Mouse (Mus musculus) hindbrain, embryonic 11.5 days (tissue): ENCODE measurements around the gene Gcgr. TPM values are rescaled to one million over a fixed set of nuclear protein-coding genes. Genes with fewer than 3 reads are reported as not detected.
"Not testable (repeated sequence)": the region's sequence is repeated elsewhere in the genome, so short reads cannot be mapped to it uniquely, and the experiment has no call there.

ENCODE experiments used
- ATAC-seq: fragments of 200-750 bp; cut with Nextera tagmentation; 2 replicates; pipeline ENCODE4 v1.8.0; 2017; ENCODE audit warnings: mild to moderate bottlenecking, moderate TSS enrichment, moderate library complexity; ENCODE audit not compliant: low FRiP score
- DNase-seq: peaks from one replicate; pipeline ENCODE4 v3.0.0-alpha.2; 2015; ENCODE audit warnings: low spot score
- H3K27ac ChIP-seq: fragments of 300-500 bp; sonication (generic); 2 replicates; pipeline ENCODE4 v1.5.1; 2014; ENCODE audit warnings: mild to moderate bottlenecking, low read depth, low read length
- H3K27me3 ChIP-seq: fragments of 300-500 bp; sonication (generic); 2 replicates; pipeline ENCODE4 v1.6.1; 2014; ENCODE audit warnings: mild to moderate bottlenecking, low read length, moderate library complexity, mixed read lengths; ENCODE audit not compliant: control insufficient read depth, insufficient read depth
- H3K36me3 ChIP-seq: fragments of 300-500 bp; sonication (generic); 2 replicates; pipeline ENCODE4 v1.6.1; 2014; ENCODE audit warnings: mild to moderate bottlenecking, low read length, moderate library complexity, mixed read lengths; ENCODE audit not compliant: control insufficient read depth, insufficient read depth
- H3K4me1 ChIP-seq: fragments of 300-500 bp; sonication (generic); replicated peaks from 2 replicates; pipeline ENCODE4 v1.6.1; 2014; ENCODE audit warnings: low read length, mixed read lengths; ENCODE audit not compliant: control insufficient read depth, insufficient read depth
- H3K4me2 ChIP-seq: fragments of 300-500 bp; sonication (generic); replicated peaks from 2 replicates; pipeline ENCODE4 v1.6.1; 2014; ENCODE audit warnings: mild to moderate bottlenecking, low read depth, low read length
- H3K4me3 ChIP-seq: fragments of 300-500 bp; sonication (generic); 2 replicates; pipeline ENCODE4 v1.5.1; 2014; ENCODE audit warnings: low read depth, low read length
- H3K9ac ChIP-seq: fragments of 300-500 bp; sonication (generic); 2 replicates; pipeline ENCODE4 v1.6.1; 2014; ENCODE audit warnings: low read depth, low read length
- H3K9me3 ChIP-seq: fragments of 300-500 bp; sonication (generic); 2 replicates; pipeline ENCODE4 v1.6.1; 2016; ENCODE audit warnings: low read length; ENCODE audit not compliant: control insufficient read depth
- WGBS: fragments of 180-500 bp; shearing (Covaris S2); extraction: QIAGEN DNeasy Blood & Tissue Kit; methylation state at CpG from one replicate; pipeline ENCODE4 v1.1.7; 2014; 5-methylcytosine and 5-hydroxymethylcytosine counted together
- polyA plus RNA-seq: library from polyadenylated mRNA; unstranded; fragments of >200 nt; fragmentation: Nextera tagmentation; extraction: Ambion mirVana; gene quantifications from 2 replicates; pipeline ENCODE4 v1.2.1, GENCODE M21; 2014

Gene Gcgr
- polyA plus RNA-seq, 1 experiment from 2014 or later: 0.56 TPM

DNA sequence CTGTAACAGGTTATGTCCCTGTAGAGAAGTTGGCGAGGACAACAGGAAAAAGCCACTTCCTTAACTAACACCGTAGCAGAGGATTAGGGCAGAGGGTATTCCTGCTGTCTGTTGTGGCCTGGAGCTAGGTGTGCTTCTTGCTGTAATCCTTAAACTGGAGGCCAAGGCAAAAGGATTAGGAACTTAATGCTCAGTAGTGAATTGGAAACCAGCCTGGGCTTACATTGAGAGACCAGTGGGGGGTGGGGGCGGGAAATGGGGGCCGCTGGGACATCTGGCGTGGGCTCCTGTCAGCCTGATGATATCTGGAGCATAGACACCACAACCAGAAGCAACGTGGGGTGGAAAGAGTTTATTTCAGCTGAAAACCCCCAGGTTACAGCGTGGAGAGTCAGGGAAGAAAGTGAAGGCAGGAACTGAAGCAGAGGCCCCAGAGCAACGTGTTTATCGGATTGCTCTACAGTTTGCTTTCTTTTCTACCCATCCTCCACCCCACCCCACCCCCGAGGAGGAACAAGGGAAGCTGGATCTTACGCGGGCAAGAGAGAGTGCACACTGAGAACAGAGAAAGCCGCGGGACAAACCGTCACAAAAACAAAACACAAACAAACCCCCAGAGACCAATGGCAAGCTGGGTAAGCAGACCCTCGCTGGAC lies 20.0 kb upstream of the Gcgr start:
- ATAC-seq: no peak
- Histone ChIP-seq H3K4me3 (no peak overlapping the region), H3K27me3 (no peaks in the 10 kb centered on the region), H3K27ac (no peak overlapping the region), H3K4me2 (peak overlapping the region; percentile 4; the same call in 1 of the 2 replicates), H3K36me3 (no peaks in the 10 kb centered on the region), H3K4me1 (0 out of 2 replicates have a peak, but pooled peaks cover 4% of the 10 kb centered on the region), H3K9ac (peak overlapping the region; percentile 7; the same call in 1 of the 2 replicates), H3K9me3 (no peaks in the 10 kb centered on the region)
- DNase-seq: peak; percentile 20
- WGBS: 6% methylated on average over 16 of the region's 16 CpGs

DNA sequence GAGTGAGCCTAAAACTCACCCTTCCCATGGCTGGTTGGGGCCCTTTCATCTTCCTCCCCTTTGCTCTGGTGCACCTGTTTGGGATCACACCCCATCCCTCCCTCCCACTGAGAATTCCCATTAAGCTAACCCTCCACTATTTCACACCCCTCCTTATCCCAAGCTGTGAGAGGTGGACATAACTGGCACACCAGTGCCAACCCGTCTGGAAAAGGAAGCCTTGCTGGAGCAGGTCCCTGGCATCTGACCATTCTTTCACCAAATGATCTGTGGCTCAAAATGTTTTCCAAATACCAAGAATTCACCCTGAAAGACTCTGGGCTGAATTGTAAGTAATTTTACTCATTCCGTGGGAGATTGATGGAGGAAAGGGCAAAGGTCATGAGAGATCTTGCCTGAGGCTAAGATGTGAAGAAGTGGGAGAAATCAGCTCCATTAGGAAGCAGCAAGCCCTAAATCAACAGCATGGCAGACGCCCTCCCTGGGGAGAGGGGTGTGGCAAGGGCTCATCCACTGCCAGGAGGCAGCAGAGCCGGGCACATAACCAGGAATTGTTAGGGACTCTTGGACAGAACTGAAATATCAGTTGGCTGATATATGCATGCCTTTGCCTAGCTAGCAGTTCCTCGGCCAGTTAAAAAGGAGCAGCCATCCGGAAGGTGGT lies 17.6 kb upstream of the Gcgr start:
- 40% methylated on average over 6 of the region's 6 CpGs for WGBS
- peak; percentile 57 for DNase-seq

GRCm38 (mm10) chr11:120514262-120514661 lies 16.2 kb upstream of the Gcgr start:
- not testable (repeated sequence) for H3K27ac ChIP-seq, ATAC-seq, H3K9me3 ChIP-seq, H3K4me3 ChIP-seq, H3K9ac ChIP-seq, H3K4me2 ChIP-seq, DNase-seq, H3K27me3 ChIP-seq, H3K36me3 ChIP-seq, H3K4me1 ChIP-seq
- 91% methylated on average over 2 of the region's 2 CpGs for WGBS

More for the DNA sequence above, 17.6 kb upstream of the Gcgr start:
- Histone ChIP-seq H3K9ac (no peak overlapping the region), H3K4me1 (0 out of 2 replicates have a peak, but pooled peaks cover 4% of the 10 kb centered on the region), H3K27me3 (no peaks in the 10 kb centered on the region), H3K4me2 (no peak overlapping the region), H3K27ac (no peak overlapping the region), H3K36me3 (no peaks in the 10 kb centered on the region), H3K9me3 (no peaks in the 10 kb centered on the region), H3K4me3 (no peak overlapping the region)
- ATAC-seq: no peak

GRCm38 (mm10) chr11:120515611-120516010 lies 14.9 kb upstream of the Gcgr start:
- Histone ChIP-seq H3K4me1 (0 out of 2 replicates have a peak, but pooled peaks cover 2% of the 10 kb centered on the region), H3K4me2 (no peak overlapping the region), H3K9ac (no peak overlapping the region), H3K27me3 (no peaks in the 10 kb centered on the region), H3K27ac (no peak overlapping the region), H3K36me3 (no peaks in the 10 kb centered on the region), H3K9me3 (no peaks in the 10 kb centered on the region), H3K4me3 (no peak overlapping the region)
- DNase-seq (peak; percentile 95), ATAC-seq (peak; percentile 68; the same call in 1 of the 2 replicates)
- WGBS: 19% methylated on average over 17 of the region's 17 CpGs

DNA sequence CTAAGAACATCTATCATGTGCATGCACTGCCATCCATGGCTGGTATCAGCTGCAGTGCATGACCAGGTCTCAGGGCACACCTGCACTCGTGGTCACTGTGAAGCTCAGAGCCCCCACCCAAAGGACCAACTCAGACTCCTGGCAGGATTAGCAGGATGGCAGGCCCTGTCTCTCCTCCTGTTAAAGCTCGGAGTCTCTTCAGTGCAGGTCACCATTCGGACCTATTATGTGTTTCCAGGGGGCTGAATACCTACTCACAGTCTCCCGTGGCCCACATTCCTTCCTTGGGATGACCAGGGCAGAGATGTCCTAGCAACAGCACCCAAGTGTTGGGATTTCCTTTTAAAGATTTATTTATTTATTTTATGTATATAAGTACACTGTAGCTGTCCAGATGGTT lies 13.4 kb upstream of the Gcgr start:
- H3K27me3 ChIP-seq: no peaks in the 10 kb centered on the region
- 0 out of 2 replicates have a peak, but pooled peaks cover 2% of the 10 kb centered on the region for H3K4me1 ChIP-seq
- H3K27ac ChIP-seq: no peak overlapping the region
- ATAC-seq (no peak), DNase-seq (no peak)
- no peak overlapping the region for H3K4me2 ChIP-seq
- H3K9me3 ChIP-seq: no peaks in the 10 kb centered on the region
- no peaks in the 10 kb centered on the region for H3K36me3 ChIP-seq
- WGBS: 80% methylated on average over 4 of the region's 4 CpGs
- no peak overlapping the region for H3K4me3 ChIP-seq
- H3K9ac ChIP-seq: no peak overlapping the region

GRCm38 (mm10) chr11:120518027-120518426 lies 12.5 kb upstream of the Gcgr start:
- Histone ChIP-seq H3K4me2 (no peak overlapping the region), H3K9me3 (no peaks in the 10 kb centered on the region), H3K4me1 (no peaks in the 10 kb centered on the region), H3K27ac (no peak overlapping the region), H3K4me3 (no peak overlapping the region), H3K9ac (no peak overlapping the region), H3K36me3 (no peaks in the 10 kb centered on the region), H3K27me3 (no peaks in the 10 kb centered on the region)
- DNase-seq (no peak), ATAC-seq (no peak)
- 67% methylated on average over 6 of the region's 6 CpGs for WGBS

DNA sequence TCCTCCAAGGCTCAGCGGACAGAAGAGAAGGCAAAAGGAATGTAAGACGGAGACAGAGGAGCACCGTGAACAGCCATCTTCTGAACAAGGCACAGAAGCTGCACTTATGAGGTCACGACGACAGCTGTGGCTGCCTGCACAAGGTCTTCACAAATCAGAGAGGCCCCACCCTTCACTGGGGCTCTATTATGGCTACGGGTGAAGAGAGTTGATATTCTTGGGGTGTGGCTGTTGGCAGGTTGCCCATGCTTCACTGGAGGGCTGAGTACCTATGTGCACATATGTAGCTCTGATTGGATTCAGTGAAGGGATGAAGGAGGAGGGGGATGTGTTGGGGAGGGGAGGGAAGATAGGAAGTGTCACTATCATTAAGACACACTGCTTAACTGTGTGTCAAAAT lies 11.9 kb upstream of the Gcgr start:
- Histone ChIP-seq H3K4me2 (no peak overlapping the region), H3K9me3 (no peaks in the 10 kb centered on the region), H3K27ac (no peak overlapping the region), H3K36me3 (no peaks in the 10 kb centered on the region), H3K4me3 (no peak overlapping the region), H3K9ac (no peak overlapping the region), H3K27me3 (no peaks in the 10 kb centered on the region), H3K4me1 (no peaks in the 10 kb centered on the region)
- DNase-seq (no peak), ATAC-seq (no peak)
- WGBS: 88% methylated on average over 6 of the region's 6 CpGs

- Histone ChIP-seq H3K9me3 (no peaks in the 10 kb centered on the region), H3K4me1 (no peaks in the 10 kb centered on the region), H3K36me3 (no peaks in the 10 kb centered on the region), H3K4me3 (no peak overlapping the region), H3K4me2 (no peak overlapping the region), H3K27me3 (no peaks in the 10 kb centered on the region), H3K27ac (no peak overlapping the region), H3K9ac (no peak overlapping the region)
- no peak for DNase-seq
- no peak for ATAC-seq
- WGBS: 56% methylated on average over 9 of the region's 9 CpGs
Measured at GRCm38 (mm10) chr11:120519738-120520137, 10.8 kb upstream of the Gcgr start.

DNA sequence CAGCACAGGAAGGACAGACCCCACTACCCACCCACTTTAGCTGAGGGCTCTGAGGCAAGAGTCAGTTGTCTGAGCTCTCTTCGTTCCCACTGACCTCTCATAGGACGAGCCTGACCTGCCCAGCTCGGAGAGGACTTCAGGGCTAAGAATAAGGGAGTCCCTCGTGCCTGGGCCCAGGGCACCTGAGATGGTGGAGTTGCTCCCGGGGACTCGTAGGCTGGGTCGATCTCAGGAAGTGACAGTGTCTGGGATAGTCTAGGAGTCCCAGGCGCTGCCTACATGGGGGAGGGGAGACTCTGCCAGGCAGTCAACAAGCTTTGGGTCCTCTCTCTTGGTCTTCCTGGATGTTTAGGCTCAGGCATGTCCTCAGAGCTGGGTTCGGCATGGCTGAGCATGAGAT lies 10.0 kb upstream of the Gcgr start:
- no peak for DNase-seq
- ATAC-seq: no peak
- no peaks in the 10 kb centered on the region for H3K27me3 ChIP-seq
- no peak overlapping the region for H3K9ac ChIP-seq
- H3K9me3 ChIP-seq: no peaks in the 10 kb centered on the region
- 74% methylated on average over 9 of the region's 9 CpGs for WGBS
- no peaks in the 10 kb centered on the region for H3K4me1 ChIP-seq
- H3K36me3 ChIP-seq: no peaks in the 10 kb centered on the region
- H3K4me3 ChIP-seq: no peak overlapping the region
- no peak overlapping the region for H3K27ac ChIP-seq
- H3K4me2 ChIP-seq: no peak overlapping the region
